Mouse (Mus musculus) left cerebral cortex, postnatal 36 days (tissue): ENCODE results near the gene Sox5. TPM values are rescaled to one million over a fixed set of nuclear protein-coding genes. Genes with fewer than 3 reads are reported as not detected.

Experiments
- DNase-seq, 2 experiments: peaks; one replicate each; pipeline ENCODE4 v3.0.0; 2021 to 2022; ENCODE audit warnings: low spot score in 2 of 2, mixed read lengths in 1 of 2
- intact Hi-C: fragments of 180-260 bp; cut with DNase I; formaldehyde crosslinking; loops from one replicate; pipeline ENCODE4 v1.15.1; 2025
- total RNA-seq, 2 experiments: library from RNA; stranded (reverse); gene quantifications; 2 replicates each; pipeline ENCODE4 v1.2.3; 2021

Gene Sox5
- total RNA-seq, 2 experiments from 2014 or later: 52.1 to 57.9 TPM

GRCm38 (mm10) chr6:144773736-144774135 lies 8.0 kb downstream of the Sox5 start:
- no peak for DNase-seq
- intact Hi-C loops: no loop called here

DNA sequence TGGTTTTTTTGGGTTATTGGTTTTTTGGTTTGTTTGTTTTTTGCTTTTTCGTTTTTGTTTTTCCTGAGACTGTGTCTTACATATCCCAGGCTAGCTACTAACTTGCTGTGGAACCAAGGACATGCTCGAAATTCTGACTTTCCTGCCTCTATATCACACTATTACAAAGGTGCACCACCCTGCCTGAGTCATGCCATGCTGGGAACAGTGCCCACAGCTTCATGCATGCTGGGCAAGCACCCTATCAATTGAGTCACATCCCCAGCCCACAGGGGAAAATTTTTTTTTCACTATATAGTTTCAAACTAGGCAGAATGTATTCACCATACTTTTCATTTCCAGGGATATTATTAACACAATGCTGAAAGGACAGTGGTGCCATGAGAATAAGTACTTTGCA lies 8.8 kb downstream of the Sox5 start:
- no peak for DNase-seq
- intact Hi-C loops: no loop called here

DNA sequence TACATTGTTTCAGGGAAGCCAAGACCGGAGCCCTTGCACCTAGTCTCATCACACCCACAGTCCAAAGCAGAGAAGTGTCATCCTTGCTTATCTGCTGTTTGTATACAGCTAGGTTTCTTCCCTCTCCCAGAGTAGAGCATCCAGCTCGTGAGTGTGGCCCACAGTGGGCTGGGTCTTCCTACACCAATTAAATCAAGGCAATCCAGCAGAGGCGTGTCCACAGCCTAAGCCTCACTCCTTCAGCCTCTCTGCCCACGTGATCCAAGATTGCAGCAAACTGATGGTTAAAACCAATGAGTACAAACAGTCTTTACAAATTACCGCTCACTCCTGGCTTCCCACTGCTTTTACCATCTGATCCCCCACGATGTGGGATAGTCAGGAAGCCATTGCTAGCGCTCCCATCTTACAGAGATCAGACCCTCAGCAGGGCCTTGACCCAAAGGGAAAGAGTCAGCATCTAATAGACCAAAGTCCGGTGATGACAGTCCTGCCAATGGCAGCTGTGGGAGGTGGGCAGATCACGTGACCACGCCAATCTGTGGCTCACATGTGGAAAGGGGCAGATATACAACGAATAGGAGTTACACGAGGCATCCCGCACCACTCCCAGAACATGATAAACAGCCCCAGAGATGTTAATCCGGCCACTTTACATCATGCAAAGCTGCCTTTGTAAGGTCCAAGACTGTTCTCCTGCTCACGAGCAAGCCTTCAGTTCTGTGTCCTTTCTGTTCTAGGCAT lies 9.4 kb downstream of the Sox5 start:
- intact Hi-C loops: no loop called here
- no peak for DNase-seq

DNA sequence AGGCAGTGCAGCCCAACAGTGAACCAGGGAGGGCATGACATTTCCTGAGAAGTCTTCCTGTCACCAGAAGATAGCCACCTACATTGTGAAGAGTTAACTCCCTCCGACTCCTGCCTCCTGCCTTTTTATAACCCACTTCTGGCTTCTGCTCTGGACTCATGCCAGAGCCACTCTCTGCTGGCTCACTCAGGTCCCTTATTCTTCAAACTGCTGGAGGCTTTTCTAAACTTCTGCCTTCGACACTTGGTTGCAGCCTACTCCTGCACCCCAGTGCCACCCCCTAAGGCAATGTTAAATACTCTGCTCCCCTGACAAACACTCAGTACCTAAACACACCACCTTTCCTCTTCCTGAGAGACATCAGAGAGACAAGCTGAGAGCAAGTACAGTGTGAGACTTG lies 12.7 kb downstream of the Sox5 start:
- intact Hi-C loops: no loop called here
- DNase-seq: no peak

DNA sequence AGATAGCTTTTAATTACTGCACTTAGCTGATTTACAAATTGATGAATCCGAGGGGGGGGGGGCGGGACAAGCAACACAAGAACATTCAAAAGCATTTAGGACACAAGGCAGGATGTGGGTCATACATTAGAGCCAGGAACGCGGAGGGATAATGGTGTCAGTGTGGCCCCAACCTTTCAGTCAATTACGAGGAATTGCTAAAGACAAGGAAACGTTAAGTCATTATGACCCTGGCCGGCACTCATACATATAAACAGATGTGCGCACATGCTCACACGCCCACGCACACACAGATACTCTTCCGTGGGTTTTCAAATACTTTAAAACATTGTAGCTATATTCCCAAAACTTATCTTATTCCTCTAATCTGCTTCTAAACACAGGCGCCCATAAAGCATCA lies 19.9 kb downstream of the Sox5 start:
- DNase-seq: no peak
- intact Hi-C loops: no loop called here

DNA sequence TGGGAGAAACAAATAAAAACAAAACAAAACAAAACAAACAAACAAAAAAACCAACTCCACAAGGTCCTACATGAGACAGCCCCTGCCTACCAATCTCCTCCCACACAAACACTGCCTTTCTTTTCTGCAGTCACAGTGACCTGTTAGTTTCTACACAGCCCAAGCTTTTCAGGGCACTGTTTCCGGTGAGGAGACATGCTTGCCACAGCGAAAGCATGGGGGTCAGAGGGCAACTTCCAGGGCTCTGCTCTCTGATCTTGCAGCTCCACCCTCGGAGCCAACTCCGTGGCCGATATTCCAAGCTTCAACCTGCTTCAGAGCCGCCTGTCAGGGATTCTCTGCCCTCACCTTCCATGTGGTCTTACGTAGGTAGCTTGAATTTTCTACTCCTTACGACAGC lies 22.6 kb downstream of the Sox5 start:
- intact Hi-C loops: no loop called here
- DNase-seq: no peak

DNA sequence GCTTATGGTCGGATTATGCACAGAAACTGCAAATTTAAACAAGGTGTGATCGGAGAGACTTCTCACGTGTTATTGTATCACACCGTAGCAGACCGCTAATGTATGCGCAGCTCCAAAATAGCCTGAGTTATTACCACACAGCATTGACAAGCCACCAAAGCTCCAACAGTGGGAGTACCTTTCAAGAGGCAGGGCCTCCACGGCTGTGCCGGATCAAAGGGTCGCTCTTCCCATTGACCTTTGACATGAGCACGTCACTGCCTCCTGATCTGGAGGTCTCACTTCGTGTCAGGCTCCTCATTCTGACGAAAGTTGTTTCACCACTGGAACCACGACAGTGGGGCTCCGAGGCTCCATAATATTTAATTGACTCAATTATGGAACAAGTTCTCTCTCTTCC lies 24.4 kb downstream of the Sox5 start:
- intact Hi-C loops: no loop called here
- no peak for DNase-seq

- intact Hi-C loops: no loop called here
- DNase-seq: no peak
Observed at GRCm38 (mm10) chr6:144756444-144756843, 25.3 kb downstream of the Sox5 start.

GRCm38 (mm10) chr6:144755304-144755703 lies 26.5 kb downstream of the Sox5 start:
- intact Hi-C loops: no loop called here
- DNase-seq: no peak

DNA sequence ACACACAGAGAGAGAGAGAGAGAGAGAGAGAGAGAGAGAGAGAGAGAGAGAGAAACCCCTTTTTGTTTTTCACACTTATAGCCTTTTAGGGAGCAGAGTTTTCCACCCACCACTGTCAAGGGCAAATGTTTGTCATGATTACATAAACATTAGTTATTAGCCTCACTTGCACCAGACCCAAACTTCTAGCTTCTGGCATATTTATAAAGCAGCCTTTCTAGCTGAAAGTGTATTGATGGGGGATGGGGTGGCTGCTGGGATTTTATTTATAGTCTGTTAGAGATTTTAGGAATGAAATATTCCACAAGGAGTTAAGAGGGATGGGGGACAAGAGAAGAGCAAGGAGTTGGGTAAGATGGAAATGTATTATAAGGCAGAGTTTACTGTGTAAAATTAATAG lies 27.4 kb downstream of the Sox5 start:
- no peak for DNase-seq
- intact Hi-C loops: no loop called here

GRCm38 (mm10) chr6:144753963-144754296 lies 27.8 kb downstream of the Sox5 start:
- no peak for DNase-seq
- intact Hi-C loops: no loop called here

DNA sequence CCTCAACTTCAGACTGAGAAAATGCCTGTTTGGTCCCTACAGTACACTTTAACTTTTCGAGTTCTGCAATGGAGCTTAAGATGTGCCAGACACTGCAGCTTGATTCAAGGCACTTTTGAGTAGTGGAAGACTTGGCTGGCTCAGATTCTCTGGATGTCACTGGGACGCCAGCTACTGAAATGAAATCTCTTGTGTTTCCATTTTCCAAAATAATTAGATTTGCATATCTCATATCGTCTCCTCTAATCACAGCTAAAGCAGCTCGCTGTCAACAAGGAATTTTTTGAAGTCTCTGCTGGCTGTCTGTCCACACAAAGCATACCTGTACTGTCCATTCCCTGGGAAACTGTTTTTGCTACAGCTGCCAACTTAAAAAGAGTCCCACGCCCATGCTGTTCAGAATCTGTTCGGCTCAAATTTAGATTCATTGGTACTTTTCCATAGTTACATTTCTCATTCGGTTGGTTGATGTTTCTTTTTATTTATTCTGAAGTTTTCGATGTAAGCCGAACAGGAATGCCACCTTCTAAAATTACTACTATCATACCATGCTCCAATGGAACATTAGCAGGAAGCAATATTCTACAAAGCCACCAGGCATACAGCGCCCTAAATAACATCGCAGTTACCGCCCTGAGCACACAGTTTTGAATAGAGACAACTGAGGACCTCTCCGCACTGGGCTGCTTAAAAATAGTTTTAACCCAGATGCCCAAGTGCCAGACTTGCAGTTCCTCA lies 28.4 kb downstream of the Sox5 start:
- DNase-seq: peak; percentile 32 to 38
- intact Hi-C loops: no loop called here

GRCm38 (mm10) chr6:144751581-144751980 lies 30.2 kb downstream of the Sox5 start:
- no peak for DNase-seq
- intact Hi-C loops: no loop called here

DNA sequence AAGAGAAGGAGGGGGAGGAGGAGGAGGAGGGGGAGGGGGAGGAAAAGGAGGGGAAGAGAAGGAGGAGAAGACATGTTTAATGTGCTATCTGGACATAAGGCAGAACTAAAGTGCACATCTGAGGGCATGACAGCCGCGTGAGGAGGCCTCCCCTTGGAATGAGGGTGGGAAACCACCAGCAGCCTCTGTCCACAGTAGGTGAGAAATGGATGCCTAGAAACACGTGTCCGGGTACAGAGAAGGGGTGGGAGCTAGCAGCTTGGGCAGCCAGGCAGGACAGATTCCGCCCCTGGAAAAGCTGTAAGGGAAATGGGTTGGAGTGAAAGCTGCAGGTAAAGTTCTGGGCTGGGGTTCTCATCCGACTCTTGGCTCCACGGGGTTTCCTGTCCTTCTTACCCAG lies 31.6 kb downstream of the Sox5 start:
- intact Hi-C loops: no loop called here
- no peak for DNase-seq

DNA sequence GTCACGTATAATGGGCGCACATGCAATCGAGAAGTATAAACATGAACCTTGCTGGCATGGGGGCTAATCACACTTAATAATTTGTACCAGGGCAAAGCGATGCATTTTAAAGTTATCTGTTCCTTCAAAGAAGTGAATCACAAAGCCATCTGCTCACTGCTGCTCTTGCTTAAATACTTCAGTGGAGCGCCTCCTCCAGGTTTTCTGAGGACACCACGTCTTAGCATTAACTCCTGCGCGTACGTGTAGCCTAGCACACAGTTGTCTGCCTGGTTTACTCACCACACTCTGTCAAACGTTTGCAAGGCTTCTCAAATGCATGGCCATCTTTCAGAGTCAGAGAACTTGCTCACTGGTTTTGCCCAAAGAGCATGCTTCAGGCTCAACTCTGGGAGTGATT lies 35.3 kb downstream of the Sox5 start:
- DNase-seq: peak in 1 of 2 experiments; percentile 7
- intact Hi-C loops: loop anchor here (10.0 kb wide), 1 partner anchor 132 kb away; no protein-coding TSS in a partner anchor

DNA sequence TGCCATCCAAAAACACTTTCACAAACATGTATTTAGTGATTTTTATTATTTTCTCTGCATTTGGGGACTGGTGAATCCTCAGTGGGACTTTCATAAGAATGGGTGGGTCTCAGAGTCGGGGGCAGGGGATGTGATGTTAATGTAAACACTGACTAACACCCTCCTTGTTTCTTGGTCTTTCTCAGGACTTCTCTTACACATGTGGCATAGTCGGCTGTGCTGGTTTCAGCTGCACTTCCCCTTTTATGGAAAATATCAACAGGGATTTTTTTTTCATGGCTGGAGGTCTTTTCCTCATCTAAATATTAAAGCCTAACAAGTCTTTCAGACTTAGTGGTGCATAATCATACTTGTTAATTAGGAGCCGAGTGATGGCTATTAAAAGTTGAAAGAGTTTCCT lies 39.2 kb downstream of the Sox5 start:
- DNase-seq: no peak
- intact Hi-C loops: loop anchor here (10.0 kb wide), 1 partner anchor 128 kb away; no protein-coding TSS in a partner anchor

GRCm38 (mm10) chr6:144741080-144741655 lies 40.6 kb downstream of the Sox5 start:
- intact Hi-C loops: loop anchor here (10.0 kb wide), 1 partner anchor 126 kb away; no protein-coding TSS in a partner anchor
- no peak for DNase-seq

GRCm38 (mm10) chr6:144740343-144740742 lies 41.4 kb downstream of the Sox5 start:
- no peak for DNase-seq
- intact Hi-C loops: loop anchor here (10.0 kb wide), 1 partner anchor 126 kb away; no protein-coding TSS in a partner anchor

- intact Hi-C loops: loop anchor here (10.0 kb wide), 1 partner anchor 125 kb away; no protein-coding TSS in a partner anchor
- no peak for DNase-seq
Observed at GRCm38 (mm10) chr6:144739753-144740152, 42.0 kb downstream of the Sox5 start.

- no peak for DNase-seq
- intact Hi-C loops: no loop called here
Observed at GRCm38 (mm10) chr6:144737786-144738185, 44.0 kb downstream of the Sox5 start.
